In genomic region chr17:15185217-15185616, GRCm38 (mm10) we compare ENCODE assay signal across 8 mouse cellular contexts.
DNase-seq lines count a peak whose midpoint lies in the region; ATAC-seq and TF ChIP-seq lines count a peak whose summit lies in the region.

No protein-coding gene starts in this region.

- 10% methylated on average over 5 of the region's 5 CpGs for WGBS in stomach, embryonic 15.5 days
- 16% methylated on average over 5 of the region's 5 CpGs for WGBS in stomach, postnatal 0 days
- WGBS in forebrain, embryonic 13.5 days: 0% methylated on average over 5 of the region's 5 CpGs
- WGBS in intestine, embryonic 16.5 days: 16% methylated on average over 5 of the region's 5 CpGs
- 14% methylated on average over 5 of the region's 5 CpGs for WGBS in stomach, embryonic 16.5 days
- 40% methylated on average over 5 of the region's 5 CpGs for WGBS in lung, adult 2 months

- TF ChIP-seq POLR2A in lung, adult 2 months (IDR thresholded peaks at IDR 0.05; ENCODE audit: borderline replicate concordance, extremely low read depth, low read depth, low read length): no peak

- H3K27ac ChIP-seq in stomach, embryonic 15.5 days: no peak overlapping the region
- H3K27ac ChIP-seq in stomach, postnatal 0 days (replicated peaks): no peak overlapping the region
- peak overlapping the region; percentile 20; the same call in 1 of the 2 replicates for H3K27ac ChIP-seq in forebrain, embryonic 13.5 days
- no peak overlapping the region for H3K27ac ChIP-seq in intestine, embryonic 16.5 days (ENCODE audit: low read length)
- no peak overlapping the region for H3K27ac ChIP-seq in stomach, embryonic 16.5 days (ENCODE audit: low read length)
- H3K27ac ChIP-seq in gastrocnemius, adult 2 months: no peak overlapping the region

- no peak for TF ChIP-seq CTCF in stomach, postnatal 0 days (IDR thresholded peaks at IDR 0.05; ENCODE audit: low read depth)
- no peak for TF ChIP-seq CTCF in lung, adult 2 months (IDR thresholded peaks at IDR 0.05; ENCODE audit: insufficient read depth, low read length)
- TF ChIP-seq CTCF in gastrocnemius, adult 2 months (IDR thresholded peaks at IDR 0.05): no peak

- H3K4me3 ChIP-seq in stomach, embryonic 15.5 days (replicated peaks): no peak overlapping the region
- H3K4me3 ChIP-seq in stomach, postnatal 0 days (ENCODE audit: low read depth, low read length): no peak overlapping the region
- H3K4me3 ChIP-seq in forebrain, embryonic 13.5 days: no peak overlapping the region
- H3K4me3 ChIP-seq in intestine, embryonic 16.5 days (ENCODE audit: low read length): no peak overlapping the region
- no peak overlapping the region for H3K4me3 ChIP-seq in stomach, embryonic 16.5 days (replicated peaks; ENCODE audit: low read length)
- no peak overlapping the region for H3K4me3 ChIP-seq in lung, adult 2 months (replicated peaks; ENCODE audit: extremely low read depth, low read depth, low read length)
- no peak overlapping the region for H3K4me3 ChIP-seq in gastrocnemius, adult 2 months

- no peaks in the 10 kb centered on the region for H3K27me3 ChIP-seq in stomach, embryonic 15.5 days (replicated peaks)
- no peaks in the 10 kb centered on the region for H3K27me3 ChIP-seq in stomach, postnatal 0 days (ENCODE audit: control insufficient read depth, insufficient read depth, low read length)
- H3K27me3 ChIP-seq in forebrain, embryonic 13.5 days: no peaks in the 10 kb centered on the region
- H3K27me3 ChIP-seq in intestine, embryonic 16.5 days (replicated peaks; ENCODE audit: control insufficient read depth, insufficient read depth, low read length): no peaks in the 10 kb centered on the region
- no peaks in the 10 kb centered on the region for H3K27me3 ChIP-seq in stomach, embryonic 16.5 days (ENCODE audit: control insufficient read depth, insufficient read depth, low read length)

- H3K4me2 ChIP-seq in stomach, embryonic 15.5 days: no peak overlapping the region
- H3K4me2 ChIP-seq in stomach, postnatal 0 days (replicated peaks; ENCODE audit: low read depth): no peak overlapping the region
- no peak overlapping the region for H3K4me2 ChIP-seq in forebrain, embryonic 13.5 days
- no peak overlapping the region for H3K4me2 ChIP-seq in intestine, embryonic 16.5 days (ENCODE audit: low read depth, low read length)
- H3K4me2 ChIP-seq in stomach, embryonic 16.5 days (ENCODE audit: low read depth, low read length): no peak overlapping the region

- no peak for TF ChIP-seq EP300 in stomach, postnatal 0 days (optimal IDR thresholded peaks at IDR 0.05)

- no peak for DNase-seq in stomach, postnatal 0 days (ENCODE audit: low spot score)
- DNase-seq in lung, adult 2 months: no peak
- DNase-seq in cerebellum, postnatal 14 days: no peak
- DNase-seq in gastrocnemius, adult 2 months: no peak

- H3K9ac ChIP-seq in stomach, embryonic 15.5 days: no peak overlapping the region
- no peak overlapping the region for H3K9ac ChIP-seq in stomach, postnatal 0 days (ENCODE audit: low read length)
- no peak overlapping the region for H3K9ac ChIP-seq in forebrain, embryonic 13.5 days
- no peak overlapping the region for H3K9ac ChIP-seq in intestine, embryonic 16.5 days (ENCODE audit: low read depth, low read length)
- H3K9ac ChIP-seq in stomach, embryonic 16.5 days (ENCODE audit: low read length): no peak overlapping the region

- no peaks in the 10 kb centered on the region for H3K9me3 ChIP-seq in stomach, embryonic 15.5 days
- no peaks in the 10 kb centered on the region for H3K9me3 ChIP-seq in stomach, postnatal 0 days (ENCODE audit: control insufficient read depth, low read length)
- no peaks in the 10 kb centered on the region for H3K9me3 ChIP-seq in forebrain, embryonic 13.5 days (replicated peaks)
- no peaks in the 10 kb centered on the region for H3K9me3 ChIP-seq in intestine, embryonic 16.5 days (ENCODE audit: control insufficient read depth, low read length)
- no peaks in the 10 kb centered on the region for H3K9me3 ChIP-seq in stomach, embryonic 16.5 days (replicated peaks; ENCODE audit: control insufficient read depth, low read length)

- H3K4me1 ChIP-seq in stomach, embryonic 15.5 days: no peaks in the 10 kb centered on the region
- H3K4me1 ChIP-seq in stomach, postnatal 0 days (replicated peaks; ENCODE audit: control insufficient read depth, insufficient read depth): no peaks in the 10 kb centered on the region
- H3K4me1 ChIP-seq in forebrain, embryonic 13.5 days: peaks cover 31% of the 10 kb centered on the region
- peaks cover 8% of the 10 kb centered on the region; the same call in 1 of the 2 replicates for H3K4me1 ChIP-seq in intestine, embryonic 16.5 days (ENCODE audit: control insufficient read depth, insufficient read depth, low read length)
- H3K4me1 ChIP-seq in stomach, embryonic 16.5 days (ENCODE audit: control insufficient read depth, insufficient read depth, low read length): no peaks in the 10 kb centered on the region
- no peaks in the 10 kb centered on the region for H3K4me1 ChIP-seq in lung, adult 2 months (ENCODE audit: control insufficient read depth, insufficient read depth, low read length)

- ATAC-seq in stomach, embryonic 15.5 days (ENCODE audit: insufficient read depth, low FRiP score, low read depth): peak; percentile 40; the same call in 1 of the 2 replicates
- ATAC-seq in stomach, postnatal 0 days (ENCODE audit: low FRiP score, low TSS enrichment): no peak
- ATAC-seq in forebrain, embryonic 13.5 days: peak; percentile 87
- peak; percentile 71 for ATAC-seq in intestine, embryonic 16.5 days
- peak; percentile 39; the same call in 1 of the 2 replicates for ATAC-seq in stomach, embryonic 16.5 days (ENCODE audit: insufficient read depth, low FRiP score)

- intact Hi-C loops in gastrocnemius, adult 2 months (cut with DNase I): no loop called here

- H3K36me3 ChIP-seq in stomach, embryonic 15.5 days: no peaks in the 10 kb centered on the region
- no peaks in the 10 kb centered on the region for H3K36me3 ChIP-seq in stomach, postnatal 0 days (ENCODE audit: control insufficient read depth, insufficient read depth, low read length)
- no peaks in the 10 kb centered on the region for H3K36me3 ChIP-seq in forebrain, embryonic 13.5 days (ENCODE audit: poor library complexity, severe bottlenecking)
- H3K36me3 ChIP-seq in intestine, embryonic 16.5 days (ENCODE audit: control insufficient read depth, insufficient read depth, low read length): no peaks in the 10 kb centered on the region
- no peaks in the 10 kb centered on the region for H3K36me3 ChIP-seq in stomach, embryonic 16.5 days (ENCODE audit: control insufficient read depth, insufficient read depth, low read length)
